Mouse (Mus musculus): ENCODE measurements around the gene Nom1.

DNA sequence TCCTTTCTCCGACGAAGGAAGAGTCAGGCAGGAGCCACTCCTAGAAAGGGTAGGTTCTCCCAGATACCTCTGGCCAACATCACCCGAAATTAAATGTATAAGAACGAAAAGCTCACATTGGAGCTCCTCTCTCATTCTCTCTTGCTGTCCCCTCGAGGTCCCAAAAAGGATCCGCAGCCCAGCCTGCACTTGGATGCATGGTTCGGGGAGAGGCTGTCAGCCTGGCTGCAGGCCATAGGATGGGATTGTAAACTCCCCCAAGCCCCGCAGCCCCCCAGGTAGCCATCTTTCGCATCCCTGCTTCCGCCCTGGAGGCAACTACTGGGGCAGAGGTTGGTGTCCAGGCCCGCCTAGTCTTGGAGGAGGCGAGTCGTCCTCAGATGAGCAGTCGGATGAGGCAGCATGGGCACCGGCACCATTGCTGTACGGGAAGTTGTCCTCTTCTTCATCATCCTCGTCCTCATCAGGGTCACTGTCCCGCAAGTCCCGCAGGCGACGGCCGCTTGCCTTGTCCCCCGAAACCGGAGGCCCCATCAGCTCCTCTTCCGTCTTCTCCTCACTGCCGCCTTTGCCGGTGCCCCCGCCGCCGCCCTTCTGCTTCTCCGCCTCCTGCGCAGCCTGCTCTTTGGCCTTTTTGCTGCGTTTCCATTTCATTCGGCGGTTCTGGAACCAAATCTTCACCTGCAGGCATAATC is 39.2 kb downstream of the Nom1 start:
- TF ChIP-seq POLR2A (IDR thresholded peaks at IDR 0.05; ENCODE audit: insufficient read depth, low read depth, low read length): no peak
- TF ChIP-seq EP300 (IDR thresholded peaks at IDR 0.05; ENCODE audit: insufficient read depth, low read depth, low read length): no peak
- TF ChIP-seq CTCF (IDR thresholded peaks at IDR 0.05): no peak
